ENCODE assay signal across 8 mouse cellular contexts in the genomic region with DNA sequence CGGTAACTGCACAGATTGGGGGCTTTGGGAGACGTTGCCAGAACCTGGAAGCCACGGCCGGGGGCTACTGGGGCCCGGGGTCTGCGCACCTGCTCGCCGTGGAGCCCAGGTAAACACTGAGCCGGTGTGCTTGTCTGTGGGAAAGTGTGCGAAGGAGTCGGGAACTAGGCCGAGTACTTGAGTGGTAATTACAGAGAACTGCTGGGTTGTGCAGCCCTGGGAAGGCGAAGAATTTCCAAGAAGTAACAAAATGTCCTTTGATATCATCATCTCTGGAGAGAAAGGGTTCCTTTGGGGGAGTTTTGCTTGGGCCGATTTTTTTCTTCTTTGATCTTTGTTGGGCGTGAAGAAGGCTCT. TPM values are rescaled to one million over a fixed set of nuclear protein-coding genes. Genes with fewer than 3 reads are reported as not detected.
DNase-seq lines count a peak whose midpoint lies in the region; ATAC-seq and TF ChIP-seq lines count a peak whose summit lies in the region.

No protein-coding gene starts in this region.

- WGBS in lung, embryonic 14.5 days = 12% methylated on average over 15 of the region's 15 CpGs
- WGBS in limb, embryonic 12.5 days = 16% methylated on average over 15 of the region's 15 CpGs
- 21% methylated on average over 15 of the region's 15 CpGs for WGBS in small intestine, adult 2 months

- peak; percentile 31 for DNase-seq in lung, embryonic 14.5 days
- DNase-seq in lung, postnatal 25 days (ENCODE audit: low spot score) = no peak
- DNase-seq in gastrocnemius, postnatal 10 days = no peak
- DNase-seq in cerebellum, adult 18-20 months = no peak
- DNase-seq in right cerebral cortex, adult 2 months (ENCODE audit: low spot score in 2 of 2) = no peak

- no peak for TF ChIP-seq POLR2A in embryonic fibroblast, embryonic 13.5 days (IDR thresholded peaks at IDR 0.05; ENCODE audit: low read depth, low read length)
- TF ChIP-seq POLR2A in small intestine, adult 2 months (IDR thresholded peaks at IDR 0.05; ENCODE audit: low read depth, low read length) = no peak

- peak overlapping the region; percentile 97 for H3K4me2 ChIP-seq in lung, embryonic 14.5 days
- peak overlapping the region; percentile 92 for H3K4me2 ChIP-seq in limb, embryonic 12.5 days

- no peaks in the 10 kb centered on the region for H3K36me3 ChIP-seq in lung, embryonic 14.5 days (ENCODE audit: insufficient read depth)
- no peaks in the 10 kb centered on the region for H3K36me3 ChIP-seq in limb, embryonic 12.5 days
- no peaks in the 10 kb centered on the region for H3K36me3 ChIP-seq in small intestine, adult 2 months (ENCODE audit: control insufficient read depth, insufficient read depth, low read length)

- TF ChIP-seq CTCF in lung, embryonic 14.5 days (IDR thresholded peaks at IDR 0.05; ENCODE audit: low read depth) = no peak
- TF ChIP-seq CTCF in embryonic fibroblast, embryonic 13.5 days (IDR thresholded peaks at IDR 0.05; ENCODE audit: borderline replicate concordance, insufficient read depth, low read length) = no peak
- no peak for TF ChIP-seq CTCF in small intestine, adult 2 months (IDR thresholded peaks at IDR 0.05; ENCODE audit: extremely low read depth, insufficient read length, insufficient replicate concordance, low read depth, low read length)

- 0 out of 2 replicates have a peak, but pooled peaks cover 9% of the 10 kb centered on the region for H3K4me1 ChIP-seq in lung, embryonic 14.5 days (ENCODE audit: insufficient read depth)
- peaks cover 2% of the 10 kb centered on the region for H3K4me1 ChIP-seq in embryonic fibroblast, embryonic 13.5 days (ENCODE audit: control insufficient read depth, insufficient read depth, low read length)
- H3K4me1 ChIP-seq in limb, embryonic 12.5 days (replicated peaks) = peaks cover 20% of the 10 kb centered on the region
- H3K4me1 ChIP-seq in small intestine, adult 2 months (ENCODE audit: control insufficient read depth, insufficient read depth, insufficient read length, low read length) = 0 out of 2 replicates have a peak, but pooled peaks cover 4% of the 10 kb centered on the region

- H3K27me3 ChIP-seq in lung, embryonic 14.5 days (ENCODE audit: insufficient read depth, low read length) = peaks cover 6% of the 10 kb centered on the region; the same call in 1 of the 2 replicates
- peaks cover 70% of the 10 kb centered on the region for H3K27me3 ChIP-seq in limb, embryonic 12.5 days
- peaks cover 15% of the 10 kb centered on the region for H3K27me3 ChIP-seq in small intestine, adult 2 months (ENCODE audit: control insufficient read depth, insufficient read depth, low read length)

- peak overlapping the region; percentile 24; the same call in 1 of the 2 replicates for H3K27ac ChIP-seq in lung, embryonic 14.5 days (ENCODE audit: low read depth)
- peak overlapping the region; percentile 89 for H3K27ac ChIP-seq in embryonic fibroblast, embryonic 13.5 days (ENCODE audit: insufficient read depth, low read length)
- no peak overlapping the region for H3K27ac ChIP-seq in limb, embryonic 12.5 days
- no peak overlapping the region for H3K27ac ChIP-seq in small intestine, adult 2 months (ENCODE audit: insufficient read depth, low read depth, low read length)

- H3K9me3 ChIP-seq in lung, embryonic 14.5 days (ENCODE audit: low read depth, low read length) = no peaks in the 10 kb centered on the region
- 0 out of 2 replicates have a peak, but pooled peaks cover 7% of the 10 kb centered on the region for H3K9me3 ChIP-seq in limb, embryonic 12.5 days

- H3K9ac ChIP-seq in lung, embryonic 14.5 days = peak overlapping the region; percentile 64
- H3K9ac ChIP-seq in limb, embryonic 12.5 days (replicated peaks) = peak overlapping the region; percentile 58

- ATAC-seq in lung, embryonic 14.5 days (ENCODE audit: insufficient read depth) = 0 out of 2 replicates have a peak, but pooled peaks have one; percentile 22
- no peak for ATAC-seq in limb, embryonic 12.5 days (ENCODE audit: insufficient number of reproducible peaks, insufficient read depth, low FRiP score, low TSS enrichment, low read depth)

- peak overlapping the region; percentile 63 for H3K4me3 ChIP-seq in lung, embryonic 14.5 days (ENCODE audit: low read depth, low read length)
- peak overlapping the region; percentile 72 for H3K4me3 ChIP-seq in embryonic fibroblast, embryonic 13.5 days (ENCODE audit: insufficient read depth, low read length)
- H3K4me3 ChIP-seq in limb, embryonic 12.5 days (replicated peaks) = peak overlapping the region; percentile 52
- H3K4me3 ChIP-seq in small intestine, adult 2 months (ENCODE audit: low read depth, low read length) = peak overlapping the region; percentile 62

RNA-seq across cellular contexts. Expression of a gene that starts 38.0 kb away (rescaled TPM):
- polyA plus RNA-seq in lung, embryonic 14.5 days (2014; fragmentation: Nextera tagmentation; extraction: Ambion mirVana) = 1.4 and 1.5 TPM in 2 replicates
- 2.0 and 2.3 TPM in 2 replicates for polyA plus RNA-seq in embryonic fibroblast, embryonic 13.5 days (2011; ENCODE audit: insufficient read length, low read depth, missing spikeins)
- polyA plus RNA-seq in limb, embryonic 12.5 days (2016; fragmentation: Nextera tagmentation; extraction: Ambion mirVana) = 0.79 and 1.0 TPM in 2 replicates
- polyA plus RNA-seq in small intestine, adult 2 months (2012; rRNA removed) = 2.6 and 3.5 TPM in 2 replicates
- total RNA-seq in gastrocnemius, postnatal 10 days (2021) = 10 to 100 TPM; 18.8 to 19.2 TPM

RNA-seq across cellular contexts. Expression of a gene that starts 40.3 kb away (rescaled TPM):
- 20.4 and 22.0 TPM in 2 replicates for polyA plus RNA-seq in lung, embryonic 14.5 days (2014; fragmentation: Nextera tagmentation; extraction: Ambion mirVana)
- 59.2 and 64.8 TPM in 2 replicates for polyA plus RNA-seq in embryonic fibroblast, embryonic 13.5 days (2011; ENCODE audit: insufficient read length, low read depth, missing spikeins)
- 7.0 and 10.0 TPM in 2 replicates for polyA plus RNA-seq in limb, embryonic 12.5 days (2016; fragmentation: Nextera tagmentation; extraction: Ambion mirVana)
- 17.7 and 22.0 TPM in 2 replicates for polyA plus RNA-seq in small intestine, adult 2 months (2012; rRNA removed)
- 10 to 100 TPM; 57.1 to 61.3 TPM for total RNA-seq in gastrocnemius, postnatal 10 days (2021)

Comparison
In these comparisons a context has a peak if more than half of its experiments do, and no peak if none do; other contexts are left out.
1. H3K27ac ChIP-seq: peak in lung, embryonic 14.5 days (single experiment) and embryonic fibroblast, embryonic 13.5 days (single experiment); none in limb, embryonic 12.5 days (single experiment) and small intestine, adult 2 months (single experiment).
2. Peak in every context shown above with its lines, with median percentiles within 50 percentile points of each other: H3K4me3 ChIP-seq.